Mouse (Mus musculus) forelimb bud, embryonic 11.5 days (tissue): ENCODE measurements at regions not wholly inside any gene's neighbourhood (a gene's known extent, or its start where the extent isn't known, plus 50 kb on each side); places are given as distances from the start of the nearest gene placed in this dataset.

ENCODE experiments used
- DNase-seq: peaks from one replicate; pipeline ENCODE4 v3.0.0-alpha.2; 2012; ENCODE audit warnings: low read depth, low spot score

- no peak for DNase-seq
These were observed 86.1 kb downstream of the Abhd5 start for GRCm38 (mm10) chr9:122437464-122437863.

DNA sequence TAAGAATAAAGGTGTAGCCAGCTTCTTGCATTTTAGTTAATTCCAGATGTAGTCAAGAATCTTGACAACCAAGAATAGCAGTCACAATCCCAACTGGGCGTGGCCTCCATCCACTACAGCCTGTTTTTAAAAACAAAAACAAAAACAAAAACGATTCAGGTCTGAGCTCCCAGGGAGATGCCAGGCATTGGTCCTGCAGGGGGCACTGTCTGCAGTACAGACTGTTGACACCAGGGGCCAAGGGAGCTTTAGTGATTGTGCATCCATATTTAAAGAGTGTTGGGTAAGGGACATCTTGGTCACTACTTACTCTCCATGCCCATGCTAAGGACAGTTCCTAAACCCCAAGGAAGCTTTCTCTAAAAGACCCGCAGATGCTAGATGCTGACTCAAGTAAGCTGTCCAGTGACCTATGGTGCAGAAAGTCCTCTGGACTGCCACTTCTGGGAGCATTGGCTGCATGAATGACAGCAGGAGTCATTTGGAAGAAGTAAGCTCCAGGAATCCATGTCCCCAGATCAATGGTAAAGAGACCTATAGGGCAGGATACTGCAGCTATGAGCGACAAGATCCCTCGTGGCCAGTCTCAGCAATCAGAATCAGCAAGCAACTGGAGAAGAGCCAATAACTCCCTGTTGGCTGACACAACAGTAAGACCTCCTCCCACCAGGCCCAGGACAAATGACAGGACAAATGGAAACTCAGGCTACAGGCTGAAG is 95.1 kb downstream of the Abhd5 start:
- DNase-seq, result no peak

GRCm38 (mm10) chr9:122447568-122447967 is 96.2 kb downstream of the Abhd5 start:
- DNase-seq, result no peak

- no peak for DNase-seq
These were observed 96.9 kb downstream of the Abhd5 start for GRCm38 (mm10) chr9:122448342-122448741.

- DNase-seq, result no peak
These were observed 99.1 kb downstream of the Abhd5 start for GRCm38 (mm10) chr9:122450524-122450923.

DNA sequence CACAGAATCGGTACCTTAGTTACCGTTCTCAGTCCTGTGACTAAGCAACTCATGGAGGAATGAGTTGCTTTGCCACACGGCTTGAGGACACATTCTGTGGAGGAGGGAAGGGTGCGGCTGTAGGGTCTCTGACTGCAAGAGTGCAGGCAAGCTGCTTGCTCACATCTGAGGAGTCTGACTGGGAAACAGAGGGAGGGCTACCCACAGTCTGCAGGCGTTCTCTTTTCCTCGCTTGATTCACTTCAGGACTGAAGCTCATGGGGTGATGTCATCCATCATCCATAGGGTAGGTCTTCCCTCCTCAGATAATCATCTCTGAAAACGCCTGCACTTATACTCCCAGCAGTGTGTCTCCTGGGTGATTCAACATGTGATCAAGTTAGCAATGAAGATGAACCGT is 103.9 kb downstream of the Abhd5 start:
- no peak for DNase-seq

DNA sequence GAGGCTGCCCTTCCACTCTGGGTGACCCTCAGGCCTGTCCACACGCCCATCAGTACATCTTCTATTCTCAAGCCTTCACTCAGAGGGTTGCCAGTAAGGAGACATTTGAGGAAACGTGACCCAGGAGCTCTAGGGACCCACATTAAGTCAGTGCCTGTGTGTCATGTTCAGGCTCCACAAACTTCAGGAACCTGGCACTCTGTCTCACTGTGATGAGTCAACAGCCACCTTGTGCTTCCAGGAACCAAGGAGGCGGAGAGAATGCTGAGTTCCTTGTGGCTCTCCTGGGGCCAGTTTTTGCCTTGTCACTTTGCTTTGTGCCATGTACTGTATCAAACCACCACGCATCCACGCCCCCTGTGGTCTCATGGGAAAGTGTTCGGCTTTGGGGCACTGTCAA is 104.4 kb downstream of the Abhd5 start:
- DNase-seq, result no peak

DNA sequence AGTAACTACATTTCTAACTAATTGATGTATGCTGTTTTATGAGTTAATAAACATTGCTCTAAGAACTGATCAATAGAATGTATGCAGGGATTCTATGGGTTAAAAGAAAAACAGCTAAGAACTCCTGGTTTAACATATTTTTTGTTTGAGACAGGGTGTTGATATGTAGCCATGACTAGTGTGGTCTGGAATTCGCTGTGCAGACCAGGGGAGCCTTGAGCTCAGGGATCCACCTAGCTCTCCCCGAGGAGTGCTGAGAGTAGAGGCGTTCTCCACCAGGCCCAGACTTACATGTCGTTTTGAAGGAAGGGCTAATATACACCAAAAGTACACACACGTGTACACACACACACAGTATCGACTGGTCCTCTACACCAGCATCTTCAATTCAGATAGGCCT is 108.1 kb downstream of the Abhd5 start:
- no peak for DNase-seq

DNA sequence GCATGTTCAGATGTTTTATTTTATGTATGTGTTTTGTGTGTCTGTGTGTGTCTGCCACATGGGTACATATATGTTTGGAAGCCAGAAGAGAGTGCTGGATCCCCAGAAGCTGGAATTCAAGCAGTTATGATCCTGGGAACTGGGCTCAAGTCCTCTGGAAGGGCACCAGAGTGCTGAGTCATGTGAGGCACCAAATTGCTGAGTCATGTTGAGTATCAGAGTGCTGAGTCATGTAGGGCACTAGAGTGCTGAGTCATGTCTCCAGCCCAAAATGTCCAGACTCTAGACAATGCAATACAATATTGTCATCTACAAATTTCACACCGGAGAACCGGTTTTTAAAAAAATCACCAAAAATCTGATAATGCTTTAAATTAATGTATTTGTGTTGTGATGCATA is 120.1 kb downstream of the Abhd5 start:
- no peak for DNase-seq

- peak; percentile 67 for DNase-seq
These were observed 124.9 kb downstream of the Abhd5 start for GRCm38 (mm10) chr9:122476356-122476755.

GRCm38 (mm10) chr9:122487001-122487400 is 135.6 kb downstream of the Abhd5 start:
- no peak for DNase-seq

- no peak for DNase-seq
These were observed 143.3 kb downstream of the Abhd5 start for GRCm38 (mm10) chr9:122494691-122495090.

DNA sequence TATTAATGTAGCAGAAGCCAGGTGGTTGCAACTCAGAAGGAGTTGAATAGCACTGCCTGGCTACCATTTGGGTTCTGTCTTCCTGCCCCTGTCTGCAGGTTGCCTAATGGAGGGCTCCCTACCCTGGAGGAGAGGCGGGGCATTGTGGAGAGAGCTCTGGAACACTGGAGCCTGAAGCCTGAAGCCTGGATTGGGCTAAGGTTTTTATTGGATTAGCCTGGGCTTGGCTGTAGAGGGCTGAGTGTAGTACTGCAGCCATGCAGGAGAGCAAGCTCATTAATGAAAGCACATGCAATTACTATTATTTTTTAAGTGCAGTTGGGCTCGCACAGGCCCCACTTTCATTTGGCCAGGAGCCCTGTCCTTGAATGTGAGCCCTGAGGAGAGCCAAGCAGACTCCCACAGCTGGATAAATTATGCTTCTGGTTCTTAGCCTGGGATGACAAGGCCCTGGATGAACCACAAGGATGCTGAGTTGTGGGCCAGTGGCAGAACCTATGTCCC is 145.1 kb downstream of the Abhd5 start:
- DNase-seq, result no peak

GRCm38 (mm10) chr9:122501864-122502341 is 150.5 kb downstream of the Abhd5 start:
- no peak for DNase-seq

DNA sequence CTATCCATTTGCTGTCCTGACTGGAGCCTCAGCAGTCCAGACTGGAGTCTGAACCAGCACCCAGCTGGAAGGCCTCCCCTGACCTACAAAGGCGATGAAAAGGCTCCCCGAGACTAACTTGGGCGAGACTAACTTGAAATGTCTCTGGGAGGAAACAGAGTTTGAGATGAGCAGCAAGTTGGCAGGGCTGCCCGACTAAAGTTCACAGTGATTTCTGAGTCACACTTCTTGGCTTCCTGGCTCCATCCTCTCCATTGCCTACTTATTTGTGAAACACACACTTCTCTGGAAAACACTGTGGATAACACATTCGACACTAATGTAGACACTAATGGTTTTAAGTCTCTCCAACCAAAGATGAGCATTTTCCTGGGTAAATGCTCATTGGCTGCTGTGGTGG is 170.2 kb downstream of the Abhd5 start:
- DNase-seq, result no peak

- DNase-seq, result peak; percentile 5
These were observed 174.2 kb downstream of the Abhd5 start for GRCm38 (mm10) chr9:122525621-122526055.

- no peak for DNase-seq
These were observed 176.9 kb downstream of the Abhd5 start for GRCm38 (mm10) chr9:122528267-122528666.

- no peak for DNase-seq
These were observed 178.3 kb downstream of the Abhd5 start for GRCm38 (mm10) chr9:122529721-122530120.

- no peak for DNase-seq
These were observed 180.4 kb downstream of the Abhd5 start for GRCm38 (mm10) chr9:122531806-122532205.

GRCm38 (mm10) chr9:122534121-122534814 is 182.9 kb downstream of the Abhd5 start:
- DNase-seq, result no peak

GRCm38 (mm10) chr9:122534965-122535364 is 183.6 kb downstream of the Abhd5 start:
- no peak for DNase-seq

DNA sequence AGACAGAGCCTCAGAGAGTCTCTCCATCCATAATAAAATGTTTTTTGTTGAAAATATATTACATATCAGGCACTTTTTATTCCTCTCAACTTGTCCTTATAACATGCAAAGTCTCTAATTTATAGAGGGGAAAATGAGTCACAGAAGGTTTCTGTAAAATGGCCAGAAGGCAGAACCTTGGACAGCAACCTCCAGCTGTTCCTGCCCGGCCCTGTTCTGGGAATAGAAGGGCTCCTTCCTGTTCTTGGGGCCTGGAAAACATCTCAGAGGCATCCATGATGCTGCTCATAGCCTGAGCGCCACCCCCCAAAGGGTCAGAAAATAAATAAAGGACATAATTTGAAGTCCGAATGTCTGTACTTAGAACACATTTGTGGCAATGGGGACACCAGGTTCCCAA is 188.7 kb downstream of the Abhd5 start:
- DNase-seq, result peak; percentile 28

- no peak for DNase-seq
These were observed 191.1 kb upstream of the Topaz1 start for GRCm38 (mm10) chr9:122556051-122556450.
